Mouse (Mus musculus) forebrain, embryonic 10.5 days (tissue): ENCODE data around the gene Trim3. TPM values are rescaled to one million over a fixed set of nuclear protein-coding genes. Genes with fewer than 3 reads are reported as not detected.

Experiments
- DNase-seq: peaks from one replicate; pipeline ENCODE4 v3.0.0-alpha.2; 2017; ENCODE audit warnings: low spot score; ENCODE audit errors: extremely low spot score
- H3K27ac ChIP-seq: fragments of 300-500 bp; sonication (generic); 2 replicates; pipeline ENCODE4 v1.5.1; 2016; ENCODE audit warnings: mild to moderate bottlenecking
- H3K27me3 ChIP-seq: fragments of 300-500 bp; sonication (generic); 2 replicates; pipeline ENCODE4 v1.6.1; 2016; ENCODE audit warnings: mild to moderate bottlenecking; ENCODE audit not compliant: poor library complexity, severe bottlenecking
- H3K36me3 ChIP-seq: fragments of 300-500 bp; sonication (generic); replicated peaks from 2 replicates; pipeline ENCODE4 v1.6.1; 2016; ENCODE audit warnings: mild to moderate bottlenecking, moderate library complexity
- H3K4me1 ChIP-seq: fragments of 300-500 bp; sonication (generic); 2 replicates; pipeline ENCODE4 v1.6.1; 2016
- H3K4me3 ChIP-seq: fragments of 300-500 bp; sonication (generic); 2 replicates; pipeline ENCODE4 v1.5.1; 2016; ENCODE audit warnings: mild to moderate bottlenecking, moderate library complexity
- H3K9me3 ChIP-seq: fragments of 300-500 bp; sonication (generic); 2 replicates; pipeline ENCODE4 v1.6.1; 2016; ENCODE audit warnings: mild to moderate bottlenecking, moderate library complexity
- WGBS: fragments of 180-500 bp; shearing (Covaris S2); methylation state at CpG from one replicate; pipeline ENCODE4 v1.1.7; 2016; 5-methylcytosine and 5-hydroxymethylcytosine counted together
- polyA plus RNA-seq: library from polyadenylated mRNA; unstranded; fragments of >200 nt; fragmentation: Nextera tagmentation; extraction: Ambion mirVana; gene quantifications from 2 replicates; pipeline ENCODE4 v1.2.1, GENCODE M21; 2016

Trim3 gene
- polyA plus RNA-seq = 25.9 and 27.8 TPM in 2 replicates

GRCm38 (mm10) chr7:105633127-105633800 lies at the start of gene Trim3:
TSS of gene Trim3 (minus strand) at chr7:105633571.
- Histone ChIP-seq H3K4me3 (peak within 1 kb of the TSS; percentile 90), H3K27ac (peak within 1 kb of the TSS; percentile 92), H3K4me1 (peaks cover 46% of the 10 kb centered on the region), H3K36me3 (peaks cover 30% of the 10 kb centered on the region), H3K27me3 (peaks cover 38% of the 10 kb centered on the region), H3K9me3 (no peaks in the 10 kb centered on the region)
- WGBS = under 1% methylated on average over 67 of the region's 71 CpGs
- DNase-seq = peak; percentile 88

DNA sequence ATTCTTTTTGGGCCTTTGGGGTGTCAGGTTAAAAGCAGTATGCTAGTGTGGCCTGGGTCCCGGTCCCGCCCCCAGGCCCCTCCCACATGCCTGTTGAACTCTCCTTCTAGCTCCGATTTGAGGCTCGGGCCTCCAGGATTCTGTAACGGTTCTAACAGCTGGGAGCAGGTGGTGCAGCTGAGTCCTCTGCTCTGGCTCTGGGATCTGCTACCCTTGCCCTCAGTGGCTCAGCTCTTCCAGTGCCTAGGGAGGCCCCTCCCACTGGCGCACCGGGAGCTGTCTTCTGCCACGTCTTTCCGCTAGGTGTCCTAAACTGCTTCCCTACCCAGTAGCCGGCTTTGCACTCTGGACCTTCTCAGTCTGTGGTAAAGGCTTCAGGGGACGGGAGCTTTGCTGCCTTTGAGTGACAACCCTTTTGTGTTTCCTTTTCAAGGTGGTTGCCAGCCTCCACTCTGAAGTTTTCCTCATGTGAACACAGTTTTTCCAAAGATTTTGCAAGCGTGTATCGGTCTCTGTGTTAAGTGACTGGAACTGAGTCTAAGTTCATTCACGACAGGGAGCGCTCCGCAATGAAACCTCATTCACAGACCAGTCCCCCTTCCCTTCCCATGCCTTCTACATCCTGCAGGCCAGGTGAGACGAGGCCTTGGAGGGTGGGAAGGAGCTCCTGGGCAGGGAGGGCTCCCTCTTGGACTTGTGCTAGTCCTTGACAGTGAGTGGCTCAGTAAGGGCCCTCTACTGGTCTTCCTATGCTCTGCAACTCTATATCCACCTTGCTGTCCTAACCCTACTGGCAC lies 17.5 kb upstream of the Trim3 start, which contains the start of gene Dnhd1:
Gene Dnhd1 (plus strand): TSS at position 189 of the 797 bp plus-strand sequence.
- H3K27ac ChIP-seq = peak within 1 kb of the TSS; percentile 73
- peaks cover 17% of the 10 kb centered on the region for H3K4me1 ChIP-seq
- H3K36me3 ChIP-seq = peaks cover 4% of the 10 kb centered on the region
- peak; percentile 74 for DNase-seq
- peak within 1 kb of the TSS; percentile 51 for H3K4me3 ChIP-seq
- H3K9me3 ChIP-seq = no peaks in the 10 kb centered on the region
- no peaks in the 10 kb centered on the region for H3K27me3 ChIP-seq
- WGBS = 1% methylated on average over 17 of the region's 17 CpGs

DNA sequence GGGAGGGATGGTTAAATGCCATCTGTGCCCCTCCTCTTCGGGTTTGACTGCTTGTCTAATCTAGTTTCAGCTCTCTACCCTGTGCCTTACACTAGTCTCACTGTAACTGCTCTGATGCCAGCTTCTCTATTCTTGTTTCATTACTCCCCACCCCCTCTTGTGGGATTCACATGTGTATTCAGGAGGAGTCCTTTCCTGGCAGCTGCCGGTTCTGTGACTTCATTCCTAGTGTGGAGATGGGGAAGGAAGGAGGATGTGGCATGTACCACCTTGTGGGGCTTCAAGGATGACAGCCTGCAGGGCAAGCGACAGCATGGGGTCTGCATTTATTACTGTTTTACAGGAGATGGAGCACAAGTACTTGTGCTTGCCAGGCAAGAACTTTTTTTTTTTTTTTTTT lies 8.6 kb upstream of the Trim3 start:
- peaks cover 34% of the 10 kb centered on the region for H3K36me3 ChIP-seq
- DNase-seq = no peak
- H3K4me3 ChIP-seq = peak overlapping the region; percentile 81; the same call in 1 of the 2 replicates
- peaks cover 27% of the 10 kb centered on the region for H3K4me1 ChIP-seq
- H3K27ac ChIP-seq = no peak overlapping the region
- no peaks in the 10 kb centered on the region for H3K9me3 ChIP-seq
- H3K27me3 ChIP-seq = no peaks in the 10 kb centered on the region
- 67% methylated on average over 3 of the region's 3 CpGs for WGBS

DNA sequence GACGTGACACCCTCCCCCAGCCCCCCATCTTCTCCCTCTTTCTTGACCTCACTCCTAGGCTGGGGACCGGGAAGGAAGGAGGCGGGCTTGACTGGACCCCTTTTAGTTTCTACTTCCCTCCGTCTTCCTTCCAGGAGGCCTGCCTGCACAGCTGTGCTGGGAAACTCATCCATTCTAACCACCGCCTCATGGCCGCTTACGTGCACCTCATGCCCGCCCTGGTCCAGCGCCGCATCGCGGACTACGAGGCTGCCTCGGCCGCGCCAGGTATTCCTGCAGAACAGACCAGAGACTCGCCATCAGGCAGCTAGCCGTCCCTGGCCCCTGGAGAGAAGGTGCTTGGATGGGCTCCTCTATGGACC lies 7.5 kb upstream of the Trim3 start:
- no peak for DNase-seq
- WGBS = 2% methylated on average over 18 of the region's 18 CpGs

DNA sequence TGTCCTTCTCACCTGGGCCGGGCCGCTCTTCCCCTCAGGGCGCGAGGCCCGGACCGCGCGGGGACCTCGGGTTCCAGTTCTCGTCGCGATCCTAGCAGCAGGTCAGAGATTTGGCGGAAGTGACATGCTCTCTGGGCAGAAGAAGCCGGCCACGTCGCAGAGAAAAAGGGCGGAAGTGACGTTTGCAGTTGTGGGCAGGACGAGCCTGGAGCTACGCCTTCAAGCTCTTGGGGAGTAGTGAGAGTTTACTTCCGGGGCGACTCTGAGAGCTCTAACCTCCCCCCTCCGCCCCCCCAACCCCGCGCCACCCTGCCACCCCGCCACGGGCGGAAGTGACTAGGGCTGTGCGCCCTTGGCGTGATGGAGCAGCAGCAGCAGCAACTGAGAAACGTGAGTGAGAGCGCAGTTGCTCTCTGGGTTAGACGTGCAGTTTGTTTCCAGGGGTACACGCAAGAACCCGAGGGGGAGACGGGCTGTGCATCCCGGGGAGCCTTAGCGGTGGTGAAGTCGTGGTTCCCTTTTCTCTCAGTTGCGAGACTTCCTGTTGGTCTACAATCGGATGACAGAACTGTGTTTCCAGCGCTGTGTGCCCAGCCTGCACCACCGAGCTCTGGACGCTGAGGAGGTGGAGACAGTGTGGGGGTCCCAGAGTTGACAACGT lies 7.0 kb upstream of the Trim3 start, which contains the start of the genes Arfip2 and Gm45799:
Gene Arfip2 (minus strand): TSS at position 184 of the 661 bp plus-strand sequence.
Gene Gm45799 (plus strand): TSS at position 320 of the 661 bp plus-strand sequence.
- peak; percentile 98 for DNase-seq
- H3K9me3 ChIP-seq = no peaks in the 10 kb centered on the region
- WGBS = 0% methylated on average over 45 of the region's 45 CpGs
- peak within 1 kb of the TSS; percentile 88 for H3K27ac ChIP-seq
- peak within 1 kb of the TSS; percentile 81 for H3K4me3 ChIP-seq
- peaks cover 27% of the 10 kb centered on the region for H3K4me1 ChIP-seq
- peaks cover 4% of the 10 kb centered on the region for H3K27me3 ChIP-seq
- H3K36me3 ChIP-seq = peaks cover 49% of the 10 kb centered on the region

More for the DNA sequence above, 7.5 kb upstream of the Trim3 start:
- no peaks in the 10 kb centered on the region for H3K27me3 ChIP-seq
- peaks cover 27% of the 10 kb centered on the region for H3K4me1 ChIP-seq
- no peaks in the 10 kb centered on the region for H3K9me3 ChIP-seq
- H3K27ac ChIP-seq = peak overlapping the region; percentile 88
- peaks cover 44% of the 10 kb centered on the region for H3K36me3 ChIP-seq
- peak overlapping the region; percentile 81 for H3K4me3 ChIP-seq

GRCm38 (mm10) chr7:105639756-105640155 lies 6.4 kb upstream of the Trim3 start, which contains the start of gene Timm10b:
TSS of gene Timm10b (plus strand) at chr7:105640056.
- 13% methylated on average over 2 of the region's 2 CpGs for WGBS
- H3K4me3 ChIP-seq = peak within 1 kb of the TSS; percentile 81
- H3K9me3 ChIP-seq = no peaks in the 10 kb centered on the region
- H3K27me3 ChIP-seq = peaks cover 9% of the 10 kb centered on the region
- peak within 1 kb of the TSS; percentile 88 for H3K27ac ChIP-seq
- peaks cover 27% of the 10 kb centered on the region for H3K4me1 ChIP-seq
- H3K36me3 ChIP-seq = peaks cover 49% of the 10 kb centered on the region
- DNase-seq = no peak

DNA sequence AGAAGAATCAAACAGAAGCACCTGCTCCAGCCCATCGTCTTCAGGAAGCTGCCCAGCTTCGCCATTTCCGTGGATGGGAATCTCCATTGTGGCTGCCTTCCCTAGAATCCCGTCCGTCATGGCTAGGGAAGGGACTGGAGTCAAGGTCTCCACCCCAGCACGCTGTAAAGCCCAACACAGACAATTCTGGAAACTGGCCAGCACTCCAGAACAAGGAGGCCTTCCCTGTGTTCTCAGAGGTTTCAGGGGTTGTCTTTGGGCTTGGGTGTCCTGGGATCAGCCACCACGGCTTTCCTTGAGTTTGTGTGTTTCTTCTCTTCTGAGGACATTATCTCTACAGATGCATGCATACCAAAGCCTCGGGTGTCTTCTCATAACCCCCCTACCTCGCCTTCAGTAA lies 5.9 kb upstream of the Trim3 start:
- Histone ChIP-seq H3K9me3 (no peaks in the 10 kb centered on the region), H3K4me3 (peak overlapping the region; percentile 81), H3K27me3 (peaks cover 14% of the 10 kb centered on the region), H3K27ac (peak overlapping the region; percentile 88), H3K36me3 (peaks cover 48% of the 10 kb centered on the region), H3K4me1 (peaks cover 32% of the 10 kb centered on the region)
- DNase-seq = no peak
- WGBS = 78% methylated on average over 9 of the region's 9 CpGs

GRCm38 (mm10) chr7:105638776-105639175 lies 5.4 kb upstream of the Trim3 start:
- Histone ChIP-seq H3K4me3 (0 out of 2 replicates have a peak overlapping the region, but pooled peaks have one; percentile 81), H3K4me1 (peaks cover 37% of the 10 kb centered on the region), H3K27ac (no peak overlapping the region), H3K27me3 (peaks cover 16% of the 10 kb centered on the region), H3K9me3 (no peaks in the 10 kb centered on the region), H3K36me3 (peaks cover 45% of the 10 kb centered on the region)
- DNase-seq = no peak
- WGBS = 94% methylated on average over 6 of the region's 6 CpGs

GRCm38 (mm10) chr7:105635726-105636125 lies 2.4 kb upstream of the Trim3 start:
- 85% methylated on average over 2 of the region's 2 CpGs for WGBS

GRCm38 (mm10) chr7:105634272-105634920 lies 1.0 kb upstream of the Trim3 start:
- Histone ChIP-seq H3K36me3 (peaks cover 37% of the 10 kb centered on the region), H3K9me3 (no peaks in the 10 kb centered on the region), H3K4me3 (peak overlapping the region; percentile 90), H3K27me3 (peaks cover 31% of the 10 kb centered on the region), H3K4me1 (peaks cover 44% of the 10 kb centered on the region), H3K27ac (no peak overlapping the region)
- DNase-seq = no peak
- 58% methylated on average over 9 of the region's 9 CpGs for WGBS

More at GRCm38 (mm10) chr7:105635726-105636125, 2.4 kb upstream of the Trim3 start:
- Histone ChIP-seq H3K27me3 (peaks cover 28% of the 10 kb centered on the region), H3K4me3 (no peak overlapping the region), H3K27ac (no peak overlapping the region), H3K9me3 (no peaks in the 10 kb centered on the region), H3K4me1 (peaks cover 41% of the 10 kb centered on the region), H3K36me3 (peaks cover 37% of the 10 kb centered on the region)
- no peak for DNase-seq

- peaks cover 33% of the 10 kb centered on the region for H3K27me3 ChIP-seq
- peak overlapping the region; percentile 90 for H3K4me3 ChIP-seq
- H3K4me1 ChIP-seq = peaks cover 44% of the 10 kb centered on the region
- no peak for DNase-seq
- H3K36me3 ChIP-seq = peaks cover 35% of the 10 kb centered on the region
- 8% methylated on average over 10 of the region's 10 CpGs for WGBS
- H3K27ac ChIP-seq = peak overlapping the region; percentile 92
- no peaks in the 10 kb centered on the region for H3K9me3 ChIP-seq
Observed at GRCm38 (mm10) chr7:105633801-105634135, 397 bp upstream of the Trim3 start.

- WGBS = 22% methylated on average over 4 of the region's 4 CpGs
- H3K27ac ChIP-seq = peak overlapping the region; percentile 92
- peaks cover 23% of the 10 kb centered on the region for H3K36me3 ChIP-seq
- peaks cover 46% of the 10 kb centered on the region for H3K4me1 ChIP-seq
- H3K4me3 ChIP-seq = peak overlapping the region; percentile 90
- H3K9me3 ChIP-seq = no peaks in the 10 kb centered on the region
- H3K27me3 ChIP-seq = peaks cover 45% of the 10 kb centered on the region
- DNase-seq = peak; percentile 37
Observed at GRCm38 (mm10) chr7:105632551-105632972, 809 bp downstream of the Trim3 start.
